Mouse (Mus musculus): ENCODE data around the gene Pou5f1. TPM values are rescaled to one million over a fixed set of nuclear protein-coding genes. Genes with fewer than 3 reads are reported as not detected.

Pou5f1 gene
- polyA plus RNA-seq, 1 experiment from 2014 or later, result not detected

DNA sequence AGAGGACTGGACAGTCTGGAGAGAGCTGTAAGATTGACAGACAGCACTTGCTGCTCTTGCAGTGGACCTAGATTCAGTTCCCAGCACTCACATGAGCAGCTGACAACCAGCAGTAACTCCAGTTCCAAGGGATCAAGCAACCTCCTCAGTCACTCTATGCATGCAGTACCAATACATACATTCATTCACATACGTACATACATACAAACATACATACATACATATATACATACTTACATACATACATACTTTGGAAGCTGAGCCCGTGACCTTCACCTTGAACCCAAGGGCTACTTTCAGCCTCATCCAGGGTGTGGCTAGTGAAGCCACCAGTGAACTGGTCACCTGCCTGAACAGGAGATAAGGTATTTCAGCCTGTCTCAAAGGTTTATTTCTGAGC lies 17.8 kb upstream of the Pou5f1 start:
- Histone ChIP-seq H3K4me1 (ENCODE audit: control insufficient read depth, insufficient read depth, low read length) (no peaks in the 10 kb centered on the region), H3K36me3 (ENCODE audit: control insufficient read depth, insufficient read depth, low read length) (no peaks in the 10 kb centered on the region), H3K4me3 (ENCODE audit: low read length) (no peak overlapping the region), H3K4me2 (ENCODE audit: low read depth, low read length) (no peak overlapping the region), H3K27ac (ENCODE audit: low read length) (no peak overlapping the region), H3K9me3 (ENCODE audit: control insufficient read depth, low read length) (no peaks in the 10 kb centered on the region), H3K27me3 (replicated peaks; ENCODE audit: control insufficient read depth, insufficient read depth, low read length) (no peaks in the 10 kb centered on the region), H3K9ac (ENCODE audit: low read depth, low read length) (no peak overlapping the region)
- no peak for ATAC-seq
- 97% methylated on average over 2 of the region's 2 CpGs for WGBS

DNA sequence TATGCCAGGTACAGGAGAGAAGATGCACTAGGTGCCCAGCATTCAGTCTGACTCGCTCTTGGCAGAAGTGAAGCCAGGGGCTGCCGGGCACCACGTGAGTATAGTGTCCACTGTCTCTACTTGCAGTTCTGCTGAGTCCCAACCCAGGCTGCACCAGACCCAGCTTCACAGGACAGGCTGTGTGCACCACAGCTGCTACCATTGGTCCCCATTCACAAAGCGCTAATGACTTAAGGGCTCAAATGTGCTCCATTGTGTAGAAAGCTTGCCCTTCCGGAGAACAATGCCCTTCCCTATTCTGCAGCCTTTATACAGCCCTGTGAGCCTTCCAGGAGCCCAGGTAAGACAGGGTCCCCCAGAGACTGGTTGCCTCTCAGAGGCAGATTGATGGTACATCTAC lies 15.5 kb upstream of the Pou5f1 start:
- Histone ChIP-seq H3K27ac (ENCODE audit: low read length) (no peak overlapping the region), H3K4me2 (ENCODE audit: low read depth, low read length) (no peak overlapping the region), H3K4me1 (ENCODE audit: control insufficient read depth, insufficient read depth, low read length) (no peaks in the 10 kb centered on the region), H3K4me3 (ENCODE audit: low read length) (no peak overlapping the region), H3K36me3 (ENCODE audit: control insufficient read depth, insufficient read depth, low read length) (no peaks in the 10 kb centered on the region), H3K9me3 (ENCODE audit: control insufficient read depth, low read length) (no peaks in the 10 kb centered on the region), H3K27me3 (replicated peaks; ENCODE audit: control insufficient read depth, insufficient read depth, low read length) (no peaks in the 10 kb centered on the region), H3K9ac (ENCODE audit: low read depth, low read length) (no peak overlapping the region)
- 79% methylated on average over 5 of the region's 5 CpGs for WGBS
- ATAC-seq, result no peak

DNA sequence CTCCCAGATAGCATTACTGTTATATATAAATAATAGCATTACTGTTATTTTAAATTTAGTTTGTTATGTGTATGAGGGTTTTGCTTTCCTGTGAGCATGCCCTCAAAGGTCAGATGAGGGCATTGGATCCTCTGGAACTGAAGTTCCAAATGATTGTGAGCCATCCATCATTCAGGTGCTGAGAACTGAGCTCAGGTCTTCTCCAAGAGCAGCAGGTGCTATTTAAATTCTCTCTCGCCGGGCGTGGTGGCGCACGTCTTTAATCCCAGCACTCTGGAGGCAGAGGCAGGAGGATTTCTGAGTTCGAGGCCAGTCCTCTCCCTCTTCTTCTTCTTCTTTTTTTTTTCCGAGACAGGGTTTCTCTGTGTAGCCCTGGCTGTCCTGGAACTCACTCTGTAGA lies 8.7 kb upstream of the Pou5f1 start:
- 97% methylated on average over 7 of the region's 7 CpGs for WGBS
- H3K36me3 ChIP-seq (ENCODE audit: control insufficient read depth, insufficient read depth, low read length), result no peaks in the 10 kb centered on the region
- no peak for ATAC-seq

DNA sequence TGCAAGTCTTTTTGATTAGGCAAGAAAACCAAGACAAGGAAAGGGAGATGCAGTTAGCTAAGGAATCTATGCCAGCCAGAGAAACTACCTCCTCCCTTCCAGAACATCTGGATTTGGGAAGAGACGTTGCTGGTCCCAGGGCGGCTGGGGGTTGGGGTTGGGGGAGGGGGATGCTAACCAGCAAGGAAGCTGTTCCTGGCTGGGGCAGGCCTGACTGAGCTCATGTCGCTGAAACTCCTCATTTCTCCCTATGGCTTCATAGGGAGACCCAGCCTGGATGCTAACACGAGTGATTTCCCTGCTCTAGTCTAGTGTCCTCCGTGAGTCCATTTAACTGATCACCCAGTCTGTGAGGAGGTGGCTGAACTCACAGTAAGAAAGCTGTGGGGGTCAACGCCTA lies 3.6 kb upstream of the Pou5f1 start:
- Histone ChIP-seq H3K27me3 (replicated peaks; ENCODE audit: control insufficient read depth, insufficient read depth, low read length) (peaks cover 3% of the 10 kb centered on the region; the same call in 1 of the 2 replicates), H3K4me2 (ENCODE audit: low read depth, low read length) (no peak overlapping the region), H3K36me3 (ENCODE audit: control insufficient read depth, insufficient read depth, low read length) (no peaks in the 10 kb centered on the region), H3K9ac (ENCODE audit: low read depth, low read length) (no peak overlapping the region), H3K4me1 (ENCODE audit: control insufficient read depth, insufficient read depth, low read length) (no peaks in the 10 kb centered on the region; the same call in 1 of the 2 replicates), H3K4me3 (ENCODE audit: low read length) (no peak overlapping the region), H3K27ac (ENCODE audit: low read length) (no peak overlapping the region), H3K9me3 (ENCODE audit: control insufficient read depth, low read length) (no peaks in the 10 kb centered on the region)
- WGBS, result 25% methylated on average over 6 of the region's 6 CpGs
- ATAC-seq, result no peak

More for the DNA sequence above, 8.7 kb upstream of the Pou5f1 start:
- Histone ChIP-seq H3K27me3 (replicated peaks; ENCODE audit: control insufficient read depth, insufficient read depth, low read length) (no peaks in the 10 kb centered on the region), H3K4me2 (ENCODE audit: low read depth, low read length) (no peak overlapping the region), H3K27ac (ENCODE audit: low read length) (no peak overlapping the region), H3K4me1 (ENCODE audit: control insufficient read depth, insufficient read depth, low read length) (no peaks in the 10 kb centered on the region), H3K9ac (ENCODE audit: low read depth, low read length) (no peak overlapping the region), H3K4me3 (ENCODE audit: low read length) (no peak overlapping the region), H3K9me3 (ENCODE audit: control insufficient read depth, low read length) (no peaks in the 10 kb centered on the region)

DNA sequence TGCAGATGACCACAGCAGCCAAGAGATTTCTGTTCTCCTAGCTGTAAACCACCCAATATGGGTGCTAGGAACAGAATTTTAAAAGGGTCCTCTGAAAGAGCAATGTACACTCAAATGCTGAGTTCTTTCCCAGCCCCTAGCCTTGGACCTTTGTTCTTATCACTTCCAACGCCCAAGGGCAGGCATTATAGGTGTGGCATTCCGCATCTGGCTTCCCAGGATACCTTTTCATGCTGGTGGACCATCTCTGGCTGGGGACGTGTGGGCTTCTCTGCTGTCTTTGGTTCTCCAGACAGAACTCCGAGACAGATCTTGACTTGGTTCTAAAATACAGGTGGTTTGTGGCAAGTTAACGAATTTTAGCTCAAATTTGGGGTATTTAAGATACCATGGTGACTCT lies 3.1 kb upstream of the Pou5f1 start:
- 53% methylated on average over 5 of the region's 5 CpGs for WGBS
- Histone ChIP-seq H3K36me3 (ENCODE audit: control insufficient read depth, insufficient read depth, low read length) (no peaks in the 10 kb centered on the region), H3K9ac (ENCODE audit: low read depth, low read length) (no peak overlapping the region), H3K4me3 (ENCODE audit: low read length) (no peak overlapping the region), H3K27ac (ENCODE audit: low read length) (no peak overlapping the region), H3K9me3 (ENCODE audit: control insufficient read depth, low read length) (no peaks in the 10 kb centered on the region), H3K27me3 (replicated peaks; ENCODE audit: control insufficient read depth, insufficient read depth, low read length) (peaks cover 3% of the 10 kb centered on the region; the same call in 1 of the 2 replicates), H3K4me1 (ENCODE audit: control insufficient read depth, insufficient read depth, low read length) (no peaks in the 10 kb centered on the region; the same call in 1 of the 2 replicates), H3K4me2 (ENCODE audit: low read depth, low read length) (no peak overlapping the region)
- ATAC-seq, result no peak

DNA sequence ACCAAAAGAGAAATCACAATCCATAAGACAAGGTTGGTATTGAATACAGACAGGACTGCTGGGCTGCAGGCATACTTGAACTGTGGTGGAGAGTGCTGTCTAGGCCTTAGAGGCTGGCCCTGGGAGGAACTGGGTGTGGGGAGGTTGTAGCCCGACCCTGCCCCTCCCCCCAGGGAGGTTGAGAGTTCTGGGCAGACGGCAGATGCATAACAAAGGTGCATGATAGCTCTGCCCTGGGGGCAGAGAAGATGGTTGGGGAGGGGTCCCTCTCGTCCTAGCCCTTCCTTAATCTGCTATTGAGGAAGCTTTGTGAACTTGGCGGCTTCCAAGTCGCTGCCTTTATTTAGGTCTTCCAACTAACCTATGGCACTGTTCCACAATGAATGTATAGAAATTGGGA lies 2.0 kb upstream of the Pou5f1 start:
- ATAC-seq, result no peak
- no peaks in the 10 kb centered on the region; the same call in 1 of the 2 replicates for H3K4me1 ChIP-seq (ENCODE audit: control insufficient read depth, insufficient read depth, low read length)
- H3K36me3 ChIP-seq (ENCODE audit: control insufficient read depth, insufficient read depth, low read length), result no peaks in the 10 kb centered on the region
- H3K9me3 ChIP-seq (ENCODE audit: control insufficient read depth, low read length), result no peaks in the 10 kb centered on the region
- H3K4me3 ChIP-seq (ENCODE audit: low read length), result no peak overlapping the region
- no peak overlapping the region for H3K9ac ChIP-seq (ENCODE audit: low read depth, low read length)
- no peak overlapping the region for H3K4me2 ChIP-seq (ENCODE audit: low read depth, low read length)
- no peak overlapping the region for H3K27ac ChIP-seq (ENCODE audit: low read length)
- peaks cover 3% of the 10 kb centered on the region; the same call in 1 of the 2 replicates for H3K27me3 ChIP-seq (replicated peaks; ENCODE audit: control insufficient read depth, insufficient read depth, low read length)
- 37% methylated on average over 5 of the region's 5 CpGs for WGBS

DNA sequence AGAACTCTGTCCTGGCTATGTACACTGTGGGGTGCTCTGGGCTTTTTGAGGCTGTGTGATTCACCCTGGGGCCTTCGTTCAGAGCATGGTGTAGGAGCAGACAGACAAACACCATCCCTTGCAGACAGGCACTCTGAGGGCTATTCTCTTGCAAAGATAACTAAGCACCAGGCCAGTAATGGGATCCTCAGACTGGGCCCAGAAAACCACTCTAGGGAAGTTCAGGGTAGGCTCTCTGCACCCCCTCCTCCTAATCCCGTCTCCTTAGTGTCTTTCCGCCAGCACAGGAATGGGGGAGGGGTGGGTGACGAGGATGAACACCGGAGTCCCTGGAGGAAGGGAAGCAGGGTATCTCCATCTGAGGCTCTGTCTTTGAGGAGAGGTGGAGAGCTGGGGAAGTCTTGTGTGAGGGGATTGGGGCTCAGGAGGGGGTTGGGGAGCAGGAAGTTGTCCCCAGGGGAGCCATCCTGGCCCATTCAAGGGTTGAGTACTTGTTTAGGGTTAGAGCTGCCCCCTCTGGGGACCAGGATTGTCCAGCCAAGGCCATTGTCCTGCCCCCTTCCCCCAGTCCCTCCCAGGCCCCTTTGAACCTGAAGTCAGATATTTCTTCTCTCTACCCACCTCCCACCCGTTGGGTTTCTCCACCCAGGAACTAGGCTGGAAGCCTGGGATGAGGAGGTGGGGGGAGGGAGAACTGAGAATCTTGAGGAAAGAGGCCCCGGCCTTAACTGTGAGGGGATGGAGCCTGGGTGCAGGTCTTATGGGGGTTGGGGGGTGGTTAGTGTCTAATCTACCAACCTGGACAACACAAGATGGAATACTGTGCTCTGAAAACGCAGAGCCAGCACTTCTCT lies 963 bp upstream of the Pou5f1 start:
- no peak overlapping the region for H3K4me3 ChIP-seq (ENCODE audit: low read length)
- H3K4me1 ChIP-seq (ENCODE audit: control insufficient read depth, insufficient read depth, low read length), result no peaks in the 10 kb centered on the region; the same call in 1 of the 2 replicates
- ATAC-seq, result no peak
- H3K9ac ChIP-seq (ENCODE audit: low read depth, low read length), result no peak overlapping the region
- H3K9me3 ChIP-seq (ENCODE audit: control insufficient read depth, low read length), result no peaks in the 10 kb centered on the region
- H3K27ac ChIP-seq (ENCODE audit: low read length), result no peak overlapping the region
- H3K36me3 ChIP-seq (ENCODE audit: control insufficient read depth, insufficient read depth, low read length), result no peaks in the 10 kb centered on the region
- no peak overlapping the region for H3K4me2 ChIP-seq (ENCODE audit: low read depth, low read length)
- peaks cover 3% of the 10 kb centered on the region; the same call in 1 of the 2 replicates for H3K27me3 ChIP-seq (replicated peaks; ENCODE audit: control insufficient read depth, insufficient read depth, low read length)
- WGBS, result 43% methylated on average over 8 of the region's 8 CpGs

DNA sequence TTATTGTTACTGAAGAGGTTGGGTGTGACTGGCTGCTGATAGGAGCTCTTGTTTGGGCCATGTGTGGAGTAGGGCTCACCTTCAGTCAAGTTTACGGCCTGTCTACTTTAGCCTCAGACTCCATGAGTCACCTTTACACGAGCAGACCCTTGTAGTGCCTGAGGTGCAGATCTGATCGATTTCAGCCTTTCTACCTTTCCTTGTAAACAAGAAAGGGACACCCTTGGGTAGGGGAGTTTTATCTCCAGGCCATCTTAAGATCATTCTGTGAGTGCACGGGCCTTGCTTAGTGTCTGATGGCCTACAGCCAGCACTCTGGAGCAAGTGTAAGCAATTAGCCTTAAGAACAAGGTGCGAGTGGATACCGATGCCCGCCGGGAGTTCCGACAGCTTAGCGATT lies 1.1 kb downstream of the Pou5f1 start:
- Histone ChIP-seq H3K4me3 (ENCODE audit: low read length) (no peak overlapping the region), H3K4me2 (ENCODE audit: low read depth, low read length) (no peak overlapping the region), H3K27ac (ENCODE audit: low read length) (no peak overlapping the region), H3K36me3 (ENCODE audit: control insufficient read depth, insufficient read depth, low read length) (no peaks in the 10 kb centered on the region), H3K27me3 (replicated peaks; ENCODE audit: control insufficient read depth, insufficient read depth, low read length) (peaks cover 3% of the 10 kb centered on the region; the same call in 1 of the 2 replicates), H3K9ac (ENCODE audit: low read depth, low read length) (no peak overlapping the region), H3K4me1 (ENCODE audit: control insufficient read depth, insufficient read depth, low read length) (no peaks in the 10 kb centered on the region; the same call in 1 of the 2 replicates), H3K9me3 (ENCODE audit: control insufficient read depth, low read length) (no peaks in the 10 kb centered on the region)
- ATAC-seq, result no peak
- WGBS, result 26% methylated on average over 10 of the region's 10 CpGs

DNA sequence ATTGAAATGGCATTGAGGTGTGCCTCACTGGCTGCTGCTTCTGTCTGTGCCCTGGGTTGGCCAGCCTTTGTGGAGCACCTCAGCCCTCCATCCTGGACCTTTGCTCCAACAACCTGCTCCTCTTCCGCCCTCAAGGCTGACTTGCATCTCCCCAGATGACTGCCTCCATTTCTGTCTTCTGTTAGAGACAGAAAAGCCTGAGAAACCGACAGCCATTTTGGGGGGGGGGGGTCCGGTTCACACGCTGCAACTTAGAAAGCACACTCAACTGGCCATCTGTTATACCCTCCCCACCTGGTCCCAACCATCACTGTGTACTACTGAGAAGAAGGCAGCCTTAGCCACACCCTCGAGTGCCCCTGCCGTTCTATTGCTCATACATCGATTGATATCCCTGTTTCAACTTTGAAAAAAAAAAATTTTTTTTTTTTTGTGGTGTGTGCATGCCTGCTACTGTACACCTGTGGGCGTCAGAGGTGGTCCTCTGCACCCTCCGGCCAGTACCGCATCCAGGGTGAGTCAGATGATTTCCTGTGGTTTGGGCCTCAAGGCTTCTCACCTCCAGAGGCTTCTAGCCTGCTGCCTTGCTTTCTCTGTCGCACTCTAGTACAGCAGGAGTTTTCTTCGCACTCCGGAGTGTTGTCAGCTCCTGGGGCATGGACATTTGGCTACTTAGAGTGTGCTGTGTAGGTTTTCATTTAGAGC lies 1.9 kb downstream of the Pou5f1 start:
- no peak overlapping the region for H3K27ac ChIP-seq (ENCODE audit: low read length)
- no peak overlapping the region for H3K9ac ChIP-seq (ENCODE audit: low read depth, low read length)
- no peak overlapping the region for H3K4me2 ChIP-seq (ENCODE audit: low read depth, low read length)
- no peaks in the 10 kb centered on the region for H3K9me3 ChIP-seq (ENCODE audit: control insufficient read depth, low read length)
- WGBS, result 37% methylated on average over 13 of the region's 13 CpGs
- no peaks in the 10 kb centered on the region for H3K36me3 ChIP-seq (ENCODE audit: control insufficient read depth, insufficient read depth, low read length)
- H3K4me1 ChIP-seq (ENCODE audit: control insufficient read depth, insufficient read depth, low read length), result no peaks in the 10 kb centered on the region; the same call in 1 of the 2 replicates
- peaks cover 3% of the 10 kb centered on the region; the same call in 1 of the 2 replicates for H3K27me3 ChIP-seq (replicated peaks; ENCODE audit: control insufficient read depth, insufficient read depth, low read length)
- ATAC-seq, result no peak
- no peak overlapping the region for H3K4me3 ChIP-seq (ENCODE audit: low read length)

Measured in intestine, embryonic 16.5 days (tissue).